Mouse (Mus musculus): ENCODE data around the gene Hydin.

DNA sequence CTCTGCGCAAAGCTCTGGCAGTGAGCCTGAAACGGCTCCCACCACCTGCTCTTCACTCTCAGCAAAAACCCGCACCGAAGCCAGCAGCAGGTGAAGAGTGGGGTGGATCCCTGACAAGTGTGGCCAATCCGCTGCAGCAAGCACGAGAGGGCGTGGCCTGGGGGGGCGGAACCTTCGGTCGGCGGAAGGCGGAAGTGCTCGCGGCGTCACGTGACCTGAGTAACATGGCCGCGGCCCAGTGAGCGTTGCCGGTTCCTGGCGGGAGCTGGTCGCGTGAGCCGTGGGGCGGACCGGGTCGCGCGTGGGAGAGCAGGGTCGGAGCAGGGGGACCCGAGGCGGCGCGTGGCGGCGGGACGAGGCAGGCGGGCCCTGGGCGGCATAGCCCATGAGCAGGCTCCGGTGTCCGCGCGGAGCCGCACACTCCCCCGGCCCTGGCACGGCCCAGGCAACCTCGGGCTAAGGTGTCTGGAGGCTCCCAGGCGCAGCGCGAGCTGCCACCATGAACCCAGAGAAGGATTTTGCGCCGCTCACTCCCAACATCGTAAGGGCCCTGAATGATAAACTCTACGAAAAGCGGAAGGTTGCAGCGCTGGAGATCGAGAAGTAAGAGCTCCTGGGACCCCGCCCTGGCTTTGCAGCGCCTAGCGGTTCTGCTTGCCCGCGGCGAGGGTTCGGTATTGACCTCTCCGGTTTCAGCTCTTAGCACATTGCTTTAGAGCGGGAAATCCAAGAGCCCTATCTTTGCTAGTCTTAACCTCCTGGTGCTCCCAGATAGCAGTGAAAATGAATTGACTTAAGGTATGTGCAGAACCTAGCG, 351.8 kb downstream of the Hydin start, which contains the start of gene Vac14:
- TF ChIP-seq CTCF (conservative IDR thresholded peaks at IDR 0.05; ENCODE audit: insufficient read depth, insufficient read length, low read depth, low read length) (no peak), POLR2A (IDR thresholded peaks at IDR 0.05; ENCODE audit: low read depth, low read length) (peak; percentile 37)
